Mouse (Mus musculus) spleen, adult 18-20 months (tissue): ENCODE measurements around the gene Por.

Experiments used
- DNase-seq, 2 experiments: peaks; one replicate each; pipeline ENCODE4 v3.0.0; 2022; ENCODE audit warnings: mixed read lengths in 2 of 2

Gene Por

DNA sequence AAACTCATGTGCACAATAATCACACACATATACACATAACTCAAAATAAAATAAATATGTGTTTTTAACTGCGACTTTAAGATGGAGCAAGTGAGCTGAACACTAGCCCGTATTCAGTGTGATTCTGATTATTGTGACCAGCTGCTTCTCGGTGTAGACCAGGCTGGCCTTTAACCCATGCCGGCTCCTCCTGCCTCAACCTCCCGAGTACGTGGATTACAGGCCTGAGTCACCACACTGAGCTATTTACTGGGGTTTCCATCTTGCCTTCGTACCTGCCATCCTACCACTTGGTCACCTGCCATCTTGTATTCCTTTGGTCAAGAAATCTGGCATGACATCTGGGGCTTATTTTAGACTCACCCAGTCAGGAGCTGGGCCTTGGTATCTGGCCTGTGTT is 33.6 kb downstream of the Por start:
- no peak for DNase-seq

DNA sequence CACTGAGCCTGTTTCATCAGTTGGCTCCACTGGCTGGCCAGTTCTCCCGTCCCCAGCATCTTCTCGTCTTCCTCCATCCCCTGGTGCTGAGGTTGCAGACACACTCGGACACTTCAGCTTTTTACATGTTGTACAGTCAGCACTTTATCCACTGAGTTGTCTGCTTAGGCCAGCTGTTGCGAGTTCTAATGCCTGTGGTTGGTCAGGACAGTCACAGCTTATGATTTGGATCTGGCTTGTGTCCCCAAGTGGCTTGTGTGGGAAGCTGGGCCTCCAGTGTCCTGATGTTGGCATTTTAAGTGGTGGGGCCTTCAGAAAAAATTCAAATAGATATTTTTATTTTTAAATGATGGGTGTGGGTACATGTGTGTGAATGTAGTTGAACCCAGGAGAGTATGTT is 35.5 kb downstream of the Por start:
- DNase-seq: no peak

DNA sequence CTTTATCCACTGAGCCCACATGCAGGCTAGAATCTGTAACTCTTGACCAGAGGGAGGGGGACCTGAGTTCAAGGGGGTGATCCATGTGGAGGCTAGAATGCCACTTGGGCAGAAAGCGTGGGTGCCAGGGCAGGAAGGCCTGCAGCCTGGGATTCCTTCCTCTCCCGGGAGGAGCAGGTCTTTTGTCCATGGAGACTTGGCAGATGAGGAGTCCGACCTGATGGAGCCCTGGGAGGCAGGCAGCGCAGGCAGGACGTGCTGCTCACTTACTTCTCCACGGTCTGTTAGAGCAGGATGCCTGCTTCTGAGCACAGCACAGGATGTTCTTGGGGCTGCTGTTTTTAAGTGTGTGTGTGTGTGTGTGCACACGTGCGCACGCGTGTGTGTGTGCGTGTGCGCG is 37.2 kb downstream of the Por start:
- DNase-seq: no peak

DNA sequence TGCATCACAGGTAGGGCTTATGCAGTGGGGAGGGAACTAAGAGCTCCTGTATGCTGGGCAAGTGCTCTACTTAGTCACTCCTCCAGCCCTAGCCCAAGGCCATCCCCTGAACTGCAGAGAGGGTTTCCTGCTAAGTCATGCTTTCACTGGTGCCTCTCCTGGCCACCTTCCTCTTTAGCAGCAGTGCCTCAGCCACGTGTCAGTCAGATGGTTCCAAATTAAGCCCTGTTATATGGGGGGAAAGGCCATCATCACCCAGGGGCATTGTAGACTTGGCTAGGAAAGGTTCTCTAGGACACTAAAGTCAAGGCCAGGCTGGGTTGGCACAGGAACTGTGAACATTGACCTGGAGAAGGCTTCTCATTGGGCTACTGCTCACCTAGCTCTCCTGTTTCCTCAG is 38.0 kb downstream of the Por start:
- DNase-seq: peak in 1 of 2 experiments; percentile 21

DNA sequence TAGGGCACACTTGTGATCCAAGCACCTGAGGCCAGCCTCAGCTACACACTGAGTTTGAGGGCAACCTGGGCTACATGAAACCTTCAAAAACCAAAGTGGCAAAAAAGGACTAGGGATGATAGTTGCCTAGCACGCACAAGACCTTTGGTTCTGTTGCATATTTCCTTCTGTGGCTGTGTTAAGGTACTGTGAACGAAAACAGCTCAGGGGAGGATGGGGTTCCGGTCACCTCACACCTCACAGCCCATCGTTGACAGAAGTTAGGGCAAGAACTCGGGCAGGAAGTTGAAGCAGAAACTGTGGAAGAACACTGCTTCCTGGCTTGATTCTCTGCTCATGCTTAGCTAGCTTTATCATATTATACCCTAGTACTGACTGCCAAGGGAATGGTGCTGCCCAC is 39.9 kb downstream of the Por start:
- no peak for DNase-seq

DNA sequence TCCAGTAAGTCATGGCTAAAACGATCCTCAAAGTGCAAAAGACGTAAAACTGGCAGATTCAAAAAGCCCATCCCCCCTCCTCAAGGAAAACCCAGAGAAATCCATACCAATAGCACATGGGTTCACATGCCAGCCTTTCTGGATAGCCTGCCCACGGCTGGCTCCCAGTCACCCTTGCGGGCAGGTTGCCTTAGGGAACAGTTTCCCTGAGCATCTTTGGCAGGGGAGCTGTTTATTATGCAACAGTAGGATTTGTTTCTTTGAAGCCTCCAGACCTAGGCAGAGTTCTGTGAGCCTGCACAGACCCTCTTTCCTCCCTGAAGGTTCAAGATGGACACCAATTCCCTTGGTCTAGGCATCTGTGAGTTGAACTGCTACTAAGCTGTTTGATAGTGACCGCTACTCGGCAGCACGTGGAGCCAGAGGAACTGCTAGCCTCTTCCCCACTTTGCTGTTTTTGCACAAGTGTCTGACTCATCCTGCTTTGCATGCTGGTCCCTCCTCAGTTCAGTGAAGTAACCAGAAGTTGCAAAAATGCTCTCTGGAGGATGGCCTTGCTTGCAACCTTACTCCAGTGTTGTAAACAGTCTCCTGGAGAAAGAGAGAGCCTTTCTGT is 40.9 kb downstream of the Por start:
- peak; percentile 17 to 20 for DNase-seq

DNA sequence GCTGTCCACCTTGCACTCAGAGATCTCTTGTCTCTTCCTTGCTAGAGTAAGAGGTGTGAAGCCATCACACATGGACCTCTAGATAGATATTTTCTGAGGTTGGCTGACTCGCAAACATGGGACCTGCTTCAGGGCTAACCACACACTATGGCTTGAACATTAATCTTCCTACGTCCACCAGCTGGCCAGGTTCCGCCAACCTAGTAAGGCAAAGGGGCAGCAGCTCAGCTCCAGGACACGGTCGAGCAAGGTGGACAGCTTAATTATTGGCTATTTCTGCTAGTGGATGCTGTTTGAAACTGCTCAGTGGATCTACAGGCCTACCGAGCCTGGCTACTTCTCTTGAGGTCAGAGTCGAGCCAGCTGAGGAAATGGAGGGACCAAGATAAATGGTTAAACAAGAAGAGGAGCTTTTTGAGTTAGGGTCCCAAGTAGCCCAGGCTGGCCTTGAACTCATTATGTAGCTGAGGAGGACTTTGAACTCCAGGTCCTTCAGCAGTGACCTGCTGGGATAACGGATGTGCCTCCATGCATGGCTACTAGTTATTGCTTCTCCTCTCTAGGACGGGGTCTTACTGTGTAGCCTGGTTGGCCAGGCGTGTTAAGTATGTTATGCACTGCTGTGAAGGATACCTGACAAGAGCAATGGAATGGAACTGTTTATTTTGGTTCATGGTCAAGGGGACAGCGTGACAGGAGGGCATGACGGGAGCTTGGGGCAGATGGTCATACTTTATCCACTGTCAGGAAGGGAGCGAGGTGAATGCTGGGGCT is 41.9 kb downstream of the Por start:
- DNase-seq: no peak

DNA sequence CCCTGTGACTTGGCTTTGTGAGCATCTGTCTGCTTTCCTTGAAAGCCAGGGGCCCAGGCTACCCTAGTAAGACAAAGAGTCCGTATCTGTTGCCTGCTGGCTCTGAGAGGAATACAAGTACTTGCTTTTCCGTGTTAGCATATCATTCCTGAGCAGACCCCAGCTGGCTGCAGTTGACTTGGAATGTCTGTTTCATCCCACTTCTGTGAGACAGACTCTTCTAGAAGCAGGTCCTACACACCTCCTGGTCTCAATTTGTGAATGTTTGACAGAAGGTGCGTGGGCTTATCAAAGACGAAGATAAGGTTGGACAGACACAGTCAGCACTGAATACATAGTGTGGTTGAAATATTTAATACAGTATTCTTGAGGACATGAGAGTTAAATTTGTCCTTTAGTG is 43.0 kb downstream of the Por start:
- no peak for DNase-seq

DNA sequence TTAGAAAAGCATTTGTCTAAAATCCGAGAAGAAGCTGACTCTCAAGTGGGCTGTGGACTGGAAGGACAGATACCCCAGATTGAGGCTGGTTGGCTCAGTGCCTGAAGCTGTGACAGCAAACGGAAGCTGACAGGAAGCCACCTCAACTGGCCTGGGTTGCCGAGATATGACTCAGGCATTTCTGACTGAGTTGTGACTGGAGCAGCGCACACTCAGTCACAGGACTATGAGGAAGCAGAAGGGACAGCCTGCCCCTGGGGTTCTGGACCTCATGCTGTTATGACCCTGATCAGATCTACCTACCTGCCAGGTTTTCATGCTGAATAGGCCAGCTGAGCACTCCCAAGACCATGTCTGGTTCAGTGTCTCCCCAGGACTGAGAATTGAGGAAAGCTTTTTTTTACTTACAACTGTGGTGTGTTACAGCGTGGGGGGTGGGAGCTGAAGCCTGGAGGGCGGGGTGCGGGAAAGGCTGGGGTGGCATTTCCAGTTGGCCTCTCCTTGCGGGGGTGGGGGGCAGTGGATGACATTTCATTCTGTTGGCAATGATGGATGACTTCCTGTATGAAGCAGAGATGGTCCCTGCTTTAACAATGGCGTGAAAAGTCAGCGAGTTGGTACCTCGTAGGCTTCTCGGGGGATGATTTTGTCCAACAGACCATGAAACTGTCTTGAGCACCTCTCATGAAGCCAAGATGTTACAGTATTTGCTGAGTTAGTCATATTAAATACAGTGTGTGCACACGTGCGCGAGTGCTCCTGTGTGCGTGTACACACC is 43.8 kb downstream of the Por start:
- peak; percentile 44 to 52 for DNase-seq

DNA sequence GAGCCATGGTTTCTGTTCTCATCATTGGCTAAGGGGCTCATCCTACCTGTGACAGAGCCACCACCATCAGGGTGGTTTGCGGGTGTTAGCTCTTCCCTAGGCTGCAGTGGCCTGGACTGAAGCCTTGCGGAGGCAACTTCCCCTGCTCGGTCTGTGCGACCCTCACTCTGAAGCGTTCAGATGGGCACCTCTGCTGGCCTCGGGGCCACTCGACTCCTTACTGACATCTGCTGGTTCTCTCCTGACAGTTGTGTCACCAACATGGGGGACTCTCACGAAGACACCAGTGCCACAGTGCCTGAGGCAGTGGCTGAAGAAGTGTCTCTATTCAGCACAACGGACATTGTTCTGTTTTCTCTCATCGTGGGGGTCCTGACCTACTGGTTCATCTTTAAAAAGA is 45.8 kb downstream of the Por start:
- DNase-seq: peak in 1 of 2 experiments; percentile 22

DNA sequence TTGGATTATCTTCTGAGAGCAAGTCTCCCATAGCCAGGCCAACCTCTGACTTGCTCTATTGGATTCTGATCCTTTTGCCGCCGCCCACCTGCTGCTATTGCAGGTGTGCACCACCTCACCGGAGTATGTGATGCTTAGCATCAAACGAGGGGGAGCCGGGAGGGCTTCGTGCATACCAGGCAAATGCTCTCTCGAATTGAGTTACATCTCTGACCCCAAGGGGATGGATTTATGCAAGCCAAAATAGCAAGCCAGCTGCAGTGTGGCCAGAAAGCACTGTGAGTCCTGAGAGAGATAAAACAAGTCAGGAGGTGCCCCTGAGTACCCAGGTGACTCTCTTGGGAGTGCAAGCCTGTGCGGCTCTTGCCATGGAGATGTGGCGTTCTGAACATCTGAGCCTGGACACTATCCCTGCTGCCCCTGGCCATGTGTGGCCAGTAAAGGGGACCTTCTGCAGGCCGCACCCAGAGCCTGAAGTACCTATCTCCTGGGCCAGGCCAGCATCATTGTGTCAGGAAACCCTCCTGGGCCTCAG is 49.8 kb downstream of the Por start:
- DNase-seq: no peak

DNA sequence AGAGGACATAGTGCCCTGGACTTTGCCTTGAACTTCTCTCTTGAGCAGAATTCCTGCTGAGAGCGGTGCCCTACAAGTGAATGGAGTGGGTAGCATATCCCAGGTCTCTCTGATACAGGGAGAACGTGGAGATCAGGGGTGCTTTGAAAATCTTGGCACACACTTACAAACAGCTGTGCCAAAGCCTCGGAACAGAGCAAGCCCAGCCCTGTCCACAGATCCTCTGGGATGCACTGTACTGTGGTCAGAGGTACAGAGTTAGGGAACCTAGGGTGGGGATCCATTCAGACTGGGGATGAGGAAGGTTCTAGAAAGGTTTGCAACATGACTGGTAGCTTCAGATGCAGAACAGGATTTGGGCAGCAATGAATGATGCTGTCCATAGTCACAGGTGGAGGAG is 50.3 kb downstream of the Por start:
- no peak for DNase-seq

DNA sequence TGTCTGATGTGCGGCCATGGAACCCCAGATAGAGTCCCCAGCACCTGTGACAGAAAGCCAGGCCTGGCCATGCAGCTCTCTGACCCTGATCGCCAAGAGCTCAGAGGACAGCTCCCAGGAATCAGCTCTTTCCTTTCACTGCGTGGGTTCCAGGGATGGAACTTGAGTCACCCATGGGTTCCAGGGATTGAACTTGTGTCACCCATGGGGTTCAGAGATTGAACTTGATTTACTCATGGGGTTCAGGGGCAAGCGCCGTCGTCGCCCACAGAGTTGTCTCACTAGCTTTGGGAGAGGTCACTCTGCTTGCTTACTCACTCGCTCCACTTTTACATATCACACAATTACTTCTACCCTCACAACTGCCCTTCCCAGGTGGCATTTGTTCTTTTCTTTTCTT is 51.2 kb downstream of the Por start:
- DNase-seq: no peak

DNA sequence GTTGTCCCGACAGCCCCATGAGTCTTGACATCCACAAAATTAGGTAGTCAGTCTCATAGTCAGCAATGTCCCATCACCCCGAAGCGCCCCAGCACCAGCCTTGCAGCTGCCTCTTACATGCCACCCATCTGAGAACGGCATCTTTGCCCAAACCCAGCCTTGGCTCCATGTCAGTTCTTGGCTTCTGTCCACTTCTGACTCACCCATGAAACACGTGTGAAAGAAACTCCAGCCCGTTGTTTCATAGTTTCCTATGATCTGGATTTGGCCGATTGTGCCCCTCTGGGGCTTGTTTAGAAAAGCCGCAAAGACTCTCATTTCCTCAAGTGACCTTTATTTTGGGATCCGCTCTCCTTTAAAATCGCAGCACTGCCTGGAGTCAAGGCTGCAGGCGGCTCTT is 52.3 kb downstream of the Por start:
- no peak for DNase-seq

DNA sequence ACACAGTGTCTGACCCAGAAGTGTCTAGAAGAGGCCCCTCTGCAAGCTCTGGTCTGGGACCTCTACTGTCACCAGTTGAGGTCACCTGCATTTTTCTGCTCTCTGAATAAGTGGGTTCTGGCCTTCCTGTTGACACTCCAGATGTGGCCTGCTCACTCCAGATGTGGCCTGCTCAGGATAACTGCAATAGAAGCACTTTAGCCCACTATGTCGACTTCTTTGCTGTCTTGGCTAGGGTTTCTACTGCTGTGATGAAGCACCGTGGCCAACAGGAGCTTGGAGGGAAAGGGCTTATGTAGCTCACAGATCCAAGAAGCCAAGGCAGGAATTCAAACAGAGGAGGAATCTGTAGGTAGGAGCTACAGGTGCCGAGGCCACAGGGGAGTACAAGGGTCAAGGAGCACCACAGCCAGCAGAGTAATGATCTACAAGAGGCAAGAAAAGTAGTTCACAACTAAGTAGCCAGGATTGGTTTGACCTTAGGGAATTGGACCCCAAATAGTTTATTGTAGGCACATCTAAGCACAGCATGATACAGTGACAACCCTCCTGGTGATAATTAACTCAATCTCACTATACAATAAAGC is 53.4 kb downstream of the Por start:
- no peak for DNase-seq

DNA sequence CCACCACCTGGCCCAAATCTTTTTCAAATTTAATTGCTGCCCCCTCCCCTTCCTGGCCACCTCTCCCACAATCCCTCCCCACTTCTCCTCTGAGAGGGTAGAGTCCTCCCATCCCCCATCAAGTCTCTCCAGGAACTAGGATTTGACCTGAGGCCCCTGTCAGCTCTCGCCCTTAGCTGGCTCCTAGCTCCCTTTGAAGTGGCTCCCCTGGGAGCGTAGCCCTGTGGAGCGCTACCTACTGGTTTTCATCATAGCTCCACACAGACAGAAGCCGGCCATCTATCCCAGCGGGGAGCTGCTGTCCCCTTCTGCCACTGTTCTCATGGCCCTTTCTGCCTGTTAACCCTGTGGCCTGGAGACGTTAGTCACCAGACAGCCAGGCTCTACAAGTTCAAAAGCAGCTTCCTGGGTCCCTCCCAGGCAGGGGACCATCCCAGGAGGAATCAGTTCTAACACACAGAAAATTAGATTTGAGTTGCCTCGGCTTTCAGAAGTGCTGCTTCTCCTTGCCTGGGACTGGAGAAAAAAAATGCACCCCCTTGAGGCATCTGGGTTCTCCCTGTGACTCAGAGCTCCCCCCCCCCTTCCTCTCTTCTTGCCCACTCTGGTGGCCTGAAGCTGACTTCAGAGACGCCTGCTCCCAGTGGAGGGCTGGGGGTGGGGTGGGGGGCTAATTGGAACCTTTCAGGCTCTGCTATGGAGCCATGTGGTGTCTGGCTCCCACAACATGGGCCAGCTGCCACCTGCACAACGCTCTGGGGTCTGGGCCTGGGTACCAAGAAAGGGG is 54.9 kb downstream of the Por start:
- DNase-seq: no peak

DNA sequence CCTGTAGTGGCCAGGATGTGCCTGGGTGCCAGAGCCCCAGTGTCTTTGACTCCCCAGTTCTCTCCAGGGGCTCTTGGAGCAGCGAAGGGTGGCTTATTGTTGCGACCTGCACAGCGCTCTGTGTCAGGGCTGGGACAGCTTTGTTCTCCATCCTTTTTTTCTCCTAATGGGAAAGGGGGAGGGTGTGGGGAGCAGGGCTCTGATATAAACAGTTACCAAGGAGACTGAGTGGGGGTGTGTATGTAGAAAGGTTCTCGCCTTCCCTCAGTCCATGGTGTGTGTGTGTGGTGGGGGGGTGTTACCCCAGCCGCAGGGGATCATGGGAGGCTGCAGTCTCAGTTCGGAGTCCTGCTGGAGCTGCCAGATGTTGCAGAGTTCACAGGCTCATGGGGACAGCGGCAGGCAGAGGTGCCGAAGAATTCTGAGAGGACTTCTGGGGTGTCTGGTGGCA is 55.6 kb downstream of the Por start:
- DNase-seq: no peak

DNA sequence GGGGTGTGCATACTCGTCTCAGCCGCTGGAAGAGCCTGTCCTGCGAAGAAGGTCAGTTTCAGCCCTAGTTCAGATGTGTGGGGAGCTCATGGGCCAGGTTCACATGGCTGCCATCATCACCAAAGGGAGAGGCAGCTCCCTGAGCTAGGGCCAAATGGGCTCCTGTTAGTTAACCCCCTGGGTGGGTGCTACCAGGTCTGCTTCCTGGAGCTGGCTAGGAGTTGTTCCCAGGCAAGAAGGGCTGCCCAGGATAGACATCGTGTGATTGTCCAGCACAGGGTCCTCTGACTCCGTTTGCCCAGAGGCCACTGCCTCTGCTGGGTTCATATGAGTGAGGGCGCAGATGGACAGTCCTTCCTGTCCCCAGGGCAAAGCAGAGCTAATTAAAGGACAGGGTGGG is 56.2 kb downstream of the Por start:
- no peak for DNase-seq

DNA sequence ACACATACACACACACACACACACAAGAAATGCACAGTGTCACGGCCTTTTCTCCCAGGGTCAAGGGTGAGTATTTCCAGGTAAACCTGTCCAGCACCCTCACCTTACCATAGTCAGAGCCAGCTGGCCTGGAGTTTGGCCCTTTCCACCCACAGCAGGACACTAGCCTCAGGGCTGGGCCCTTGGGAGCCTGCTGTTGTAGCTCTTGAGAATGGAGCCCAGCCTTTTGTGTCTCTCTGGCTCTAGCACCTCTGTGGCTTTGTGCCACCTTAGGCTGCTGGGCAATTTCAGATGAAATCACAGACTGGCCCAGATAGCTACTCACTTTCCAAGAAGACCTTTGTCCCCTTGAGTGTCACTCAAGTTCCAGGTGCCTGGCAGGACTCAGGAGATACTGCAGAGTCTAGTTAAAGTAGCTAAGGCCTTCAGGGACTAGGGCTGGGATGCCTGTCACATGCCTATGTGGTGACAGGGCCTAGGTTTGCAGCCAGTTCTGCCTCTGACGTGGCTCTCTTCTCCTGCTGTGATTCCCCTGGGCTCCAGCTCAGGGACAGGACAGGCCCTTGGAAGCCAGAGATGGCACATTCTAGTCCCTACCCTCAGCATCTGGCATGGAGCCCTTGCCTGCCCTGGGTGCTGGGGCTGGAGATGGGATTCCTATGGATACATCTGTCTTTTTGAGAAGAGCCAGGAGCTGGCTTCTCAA is 57.0 kb downstream of the Por start:
- DNase-seq: no peak

DNA sequence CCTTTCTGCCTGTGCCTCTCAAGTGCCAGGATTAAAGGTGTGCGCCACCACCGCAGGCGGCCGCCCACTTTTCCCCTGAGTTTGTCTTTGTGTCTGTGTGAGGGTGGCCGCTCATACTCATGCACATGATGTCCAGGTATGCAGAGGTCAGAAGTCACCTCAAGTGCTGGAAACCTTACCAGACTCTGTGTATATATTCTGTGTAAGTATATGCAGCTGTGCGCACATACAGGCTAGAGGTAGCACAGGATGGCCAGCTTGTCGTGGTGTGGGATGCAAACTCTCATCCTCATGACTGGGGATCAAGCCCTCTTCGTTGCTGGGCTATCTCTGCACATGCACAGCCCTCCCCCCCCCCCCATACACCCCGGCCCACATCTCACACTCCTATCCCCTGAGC is 58.0 kb downstream of the Por start:
- no peak for DNase-seq

DNA sequence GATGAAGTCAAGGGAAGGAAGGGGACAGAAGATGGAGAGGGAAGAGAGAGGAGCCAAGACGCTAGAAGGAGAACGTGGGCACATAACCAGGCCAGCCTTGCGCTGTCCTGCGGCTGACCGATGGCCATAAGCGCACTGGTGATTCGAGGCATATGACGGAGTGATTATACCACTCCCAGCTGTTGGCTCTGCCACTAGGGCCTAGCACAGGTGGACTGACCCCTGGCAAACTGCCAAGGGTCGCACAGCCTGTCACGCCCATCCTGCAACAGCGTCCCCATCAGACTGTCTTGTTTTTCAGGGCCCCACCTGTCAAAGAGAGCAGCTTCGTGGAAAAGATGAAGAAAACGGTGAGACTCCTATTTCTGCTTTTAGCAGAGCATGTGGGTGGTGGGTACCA is 58.5 kb downstream of the Por start:
- DNase-seq: no peak

DNA sequence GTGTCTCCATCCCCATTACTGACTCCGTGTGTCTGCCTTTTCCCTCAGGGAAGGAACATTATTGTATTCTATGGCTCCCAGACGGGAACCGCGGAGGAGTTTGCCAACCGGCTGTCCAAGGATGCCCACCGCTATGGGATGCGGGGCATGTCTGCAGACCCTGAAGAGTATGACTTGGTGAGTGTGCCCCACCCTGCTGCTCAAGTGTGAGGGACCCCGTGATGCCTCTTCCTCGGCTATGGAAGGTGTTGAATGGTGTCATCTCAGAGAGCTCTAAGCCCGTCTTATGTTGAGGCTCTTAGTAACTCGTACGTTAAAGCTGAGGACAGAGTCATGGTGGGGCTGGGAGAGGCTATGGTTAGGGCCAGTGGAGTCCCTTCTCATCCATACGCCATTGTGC is 59.5 kb downstream of the Por start:
- DNase-seq: no peak
